Mouse (Mus musculus) bone marrow macrophage, adult 2 months (primary cell): ENCODE measurements around the gene Mfsd6l.

Experiments used
- CTCF ChIP-seq: IDR thresholded peaks from 2 replicates; pipeline ENCODE4 v1.5.1; 2012; ENCODE audit warnings: low read depth, mild to moderate bottlenecking, low read length, moderate library complexity
- POLR2A ChIP-seq: IDR thresholded peaks from 2 replicates; pipeline ENCODE4 v1.6.1; 2012; ENCODE audit warnings: mild to moderate bottlenecking, low read depth, low read length, borderline replicate concordance

- TF ChIP-seq POLR2A (no peak), CTCF (no peak)
These were observed 8.5 kb upstream of the Mfsd6l start for GRCm38 (mm10) chr11:68547484-68547883.
